Mouse (Mus musculus) limb, embryonic 13.5 days (tissue): ENCODE results near the gene Ppil1. TPM values are rescaled to one million over a fixed set of nuclear protein-coding genes. Genes with fewer than 3 reads are reported as not detected.
"Not testable (repeated sequence)": the region's sequence is repeated elsewhere in the genome, so short reads cannot be mapped to it uniquely, and the experiment has no call there.

Experiments
- ATAC-seq: fragments of 200-750 bp; cut with Nextera tagmentation; 2 replicates; pipeline ENCODE4 v1.8.0; 2017; ENCODE audit warnings: low read depth, moderate number of reproducible peaks, moderate TSS enrichment; ENCODE audit not compliant: low FRiP score
- H3K27ac ChIP-seq: fragments of 300-500 bp; sonication (generic); 2 replicates; pipeline ENCODE4 v1.5.1; 2015; ENCODE audit warnings: inconsistent platforms, mild to moderate bottlenecking, moderate library complexity
- H3K27me3 ChIP-seq: fragments of 300-500 bp; sonication (generic); 2 replicates; pipeline ENCODE4 v1.6.1; 2015; ENCODE audit warnings: mild to moderate bottlenecking, inconsistent platforms
- H3K36me3 ChIP-seq: fragments of 300-500 bp; sonication (generic); 2 replicates; pipeline ENCODE4 v1.6.1; 2015; ENCODE audit warnings: inconsistent platforms, mild to moderate bottlenecking, moderate library complexity
- H3K4me1 ChIP-seq: fragments of 300-500 bp; sonication (generic); 2 replicates; pipeline ENCODE4 v1.6.1; 2015; ENCODE audit warnings: inconsistent platforms
- H3K4me2 ChIP-seq: fragments of 300-500 bp; sonication (generic); replicated peaks from 2 replicates; pipeline ENCODE4 v1.6.1; 2015; ENCODE audit warnings: inconsistent platforms, mild to moderate bottlenecking, moderate library complexity
- H3K4me3 ChIP-seq: fragments of 300-500 bp; sonication (generic); 2 replicates; pipeline ENCODE4 v1.5.1; 2015; ENCODE audit warnings: moderate library complexity, mild to moderate bottlenecking, inconsistent platforms
- H3K9ac ChIP-seq: fragments of 300-500 bp; sonication (generic); 2 replicates; pipeline ENCODE4 v1.6.1; 2015; ENCODE audit warnings: mild to moderate bottlenecking, inconsistent platforms
- H3K9me3 ChIP-seq: fragments of 300-500 bp; sonication (generic); 2 replicates; pipeline ENCODE4 v1.6.1; 2016; ENCODE audit warnings: inconsistent platforms
- WGBS: fragments of 180-500 bp; shearing (Covaris S2); methylation state at CpG from one replicate; pipeline ENCODE4 v1.1.7; 2015; 5-methylcytosine and 5-hydroxymethylcytosine counted together
- polyA plus RNA-seq: library from polyadenylated mRNA; unstranded; fragments of >200 nt; fragmentation: Nextera tagmentation; extraction: Ambion mirVana; gene quantifications from 2 replicates; pipeline ENCODE4 v1.2.1, GENCODE M21; 2015

The Ppil1 gene
- polyA plus RNA-seq, 1 experiment from 2014 or later = 155 TPM

DNA sequence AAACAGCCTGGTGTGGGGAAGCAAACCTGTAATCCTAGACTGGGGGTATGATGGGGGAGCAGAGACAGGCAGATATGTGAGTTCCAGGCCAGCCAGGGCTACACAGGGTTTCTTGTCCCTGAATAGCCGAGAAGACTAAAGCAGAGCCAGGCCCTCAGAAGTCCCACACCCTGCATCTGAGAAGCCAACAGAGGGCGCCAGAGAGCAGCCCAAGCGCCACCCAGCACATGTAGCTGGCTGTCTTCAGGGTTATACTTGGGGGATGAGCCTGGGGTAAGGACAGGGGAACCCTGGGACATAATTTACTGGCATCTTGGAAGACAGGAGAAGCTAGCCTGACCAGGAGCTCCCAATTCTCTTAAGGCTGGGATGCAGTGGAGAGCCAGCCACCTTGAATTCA lies 4.5 kb downstream of the Ppil1 start:
- H3K27me3 ChIP-seq = no peaks in the 10 kb centered on the region
- peak; percentile 57 for ATAC-seq
- H3K4me3 ChIP-seq = no peak overlapping the region
- peaks cover 36% of the 10 kb centered on the region for H3K4me1 ChIP-seq
- H3K9me3 ChIP-seq = no peaks in the 10 kb centered on the region
- peaks cover 63% of the 10 kb centered on the region for H3K36me3 ChIP-seq
- WGBS = 9% methylated on average over 3 of the region's 3 CpGs
- no peak overlapping the region for H3K27ac ChIP-seq
- H3K4me2 ChIP-seq = no peak overlapping the region
- H3K9ac ChIP-seq = no peak overlapping the region

DNA sequence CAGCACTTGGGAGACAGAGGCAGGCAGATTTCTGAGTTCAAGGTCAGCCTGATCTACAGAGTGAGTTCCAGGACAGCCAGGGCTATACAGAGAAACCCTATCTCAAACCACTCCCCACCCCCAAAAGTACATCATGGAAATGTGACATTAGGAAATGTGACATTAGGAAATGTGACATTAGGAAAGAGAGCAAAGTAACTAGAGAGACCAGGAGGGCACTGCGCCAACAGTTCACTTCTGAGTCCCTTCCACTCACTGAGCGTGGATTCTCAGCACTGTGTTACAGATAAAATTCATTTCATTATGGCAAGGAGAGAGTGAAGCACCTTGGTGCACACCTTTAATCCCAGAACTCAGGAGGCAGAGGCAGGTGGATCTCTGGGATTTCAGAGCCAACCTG lies 5.1 kb downstream of the Ppil1 start:
- H3K9me3 ChIP-seq = no peaks in the 10 kb centered on the region
- no peak overlapping the region for H3K4me3 ChIP-seq
- 92% methylated on average over 2 of the region's 2 CpGs for WGBS
- H3K36me3 ChIP-seq = peaks cover 69% of the 10 kb centered on the region
- H3K4me1 ChIP-seq = peaks cover 32% of the 10 kb centered on the region
- no peak for ATAC-seq
- no peak overlapping the region for H3K9ac ChIP-seq
- H3K4me2 ChIP-seq = no peak overlapping the region
- no peaks in the 10 kb centered on the region for H3K27me3 ChIP-seq
- no peak overlapping the region for H3K27ac ChIP-seq

DNA sequence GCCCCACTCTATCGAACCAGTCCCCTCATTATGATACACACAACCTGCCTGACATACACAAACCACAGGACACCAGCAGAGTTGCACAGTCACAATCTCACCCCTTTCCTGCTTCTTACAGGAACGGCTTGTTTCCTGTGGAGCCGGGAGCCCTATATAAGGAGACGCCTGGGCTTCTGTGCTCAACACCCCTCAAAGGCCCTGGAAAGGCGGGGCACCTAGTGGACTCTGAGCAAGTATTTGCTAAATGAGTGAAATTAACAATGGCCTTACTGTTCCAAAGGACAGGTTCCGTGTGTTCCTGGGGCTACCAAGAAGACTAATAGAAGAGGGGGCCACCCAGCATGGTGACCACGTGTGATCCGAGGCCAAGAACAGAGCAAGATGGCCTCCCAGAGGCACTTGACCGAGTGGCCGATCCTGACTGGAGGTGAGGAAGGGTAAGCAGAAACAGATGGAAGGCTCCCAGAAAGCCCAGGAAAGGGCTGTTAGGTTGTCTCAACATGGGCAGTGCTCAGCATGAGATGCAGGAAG lies 5.9 kb downstream of the Ppil1 start:
- no peak overlapping the region for H3K4me2 ChIP-seq
- H3K9ac ChIP-seq = no peak overlapping the region
- no peak overlapping the region for H3K4me3 ChIP-seq
- H3K36me3 ChIP-seq = peaks cover 75% of the 10 kb centered on the region
- no peaks in the 10 kb centered on the region for H3K27me3 ChIP-seq
- ATAC-seq = no peak
- peaks cover 31% of the 10 kb centered on the region for H3K4me1 ChIP-seq
- no peak overlapping the region; the same call in 1 of the 2 replicates for H3K27ac ChIP-seq
- 60% methylated on average over 10 of the region's 10 CpGs for WGBS
- H3K9me3 ChIP-seq = no peaks in the 10 kb centered on the region

DNA sequence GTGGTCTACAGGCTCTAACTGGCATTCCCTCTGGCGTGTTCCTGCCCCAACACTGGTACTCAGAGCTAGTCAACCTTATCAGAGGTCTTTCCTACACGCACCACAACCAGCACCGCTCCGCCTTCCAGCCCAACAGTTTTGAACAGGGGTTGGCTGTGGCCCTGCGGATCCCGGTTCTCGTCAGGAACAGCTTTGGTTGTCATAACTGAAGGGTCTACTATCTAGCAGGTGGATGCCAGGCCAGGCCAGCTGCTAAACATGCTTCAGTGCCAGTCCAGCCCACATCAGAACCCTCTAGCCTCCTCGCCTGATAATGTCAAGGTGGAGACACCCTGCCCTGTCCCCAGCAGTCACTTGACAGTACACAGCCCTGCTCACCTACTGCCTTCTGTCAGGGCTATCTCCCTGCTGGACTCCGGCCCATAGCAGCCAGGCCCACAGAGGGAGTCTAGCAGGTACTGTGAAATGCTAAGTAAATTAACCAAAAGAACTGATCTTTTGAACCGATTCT lies 6.9 kb downstream of the Ppil1 start:
- Histone ChIP-seq H3K4me1 (peaks cover 30% of the 10 kb centered on the region), H3K9ac (0 out of 2 replicates have a peak overlapping the region, but pooled peaks have one; percentile 13), H3K36me3 (peaks cover 85% of the 10 kb centered on the region), H3K27me3 (no peaks in the 10 kb centered on the region), H3K27ac (no peak overlapping the region), H3K4me2 (no peak overlapping the region), H3K9me3 (no peaks in the 10 kb centered on the region), H3K4me3 (no peak overlapping the region)
- 93% methylated on average over 10 of the region's 10 CpGs for whole genome bisulfite sequencing
- no peak for ATAC-seq

DNA sequence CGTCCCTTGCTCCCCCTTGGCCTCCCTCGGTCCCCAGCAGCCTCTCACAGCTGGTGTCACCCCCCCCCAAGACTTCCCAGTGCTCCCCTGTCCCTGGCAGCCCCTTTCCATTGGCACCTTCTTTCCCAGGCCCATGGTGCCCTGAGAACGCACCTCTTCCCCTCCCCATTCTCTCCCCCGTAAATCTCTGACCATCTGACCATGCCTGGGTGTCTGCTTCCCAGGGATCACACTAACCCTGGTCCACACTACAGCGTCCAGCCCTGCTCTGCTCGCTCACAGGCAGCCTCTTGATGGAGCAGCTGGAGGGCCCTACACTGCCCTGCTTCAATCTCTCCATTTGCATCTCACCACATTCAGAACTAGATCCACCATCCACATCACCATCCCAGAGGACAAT lies 7.5 kb downstream of the Ppil1 start:
- Histone ChIP-seq H3K9me3 (no peaks in the 10 kb centered on the region), H3K36me3 (peaks cover 89% of the 10 kb centered on the region), H3K4me2 (no peak overlapping the region), H3K4me3 (no peak overlapping the region), H3K9ac (no peak overlapping the region), H3K27me3 (no peaks in the 10 kb centered on the region), H3K27ac (no peak overlapping the region; the same call in 1 of the 2 replicates), H3K4me1 (peaks cover 30% of the 10 kb centered on the region)
- ATAC-seq = no peak
- whole genome bisulfite sequencing = 71% methylated on average over 6 of the region's 6 CpGs

DNA sequence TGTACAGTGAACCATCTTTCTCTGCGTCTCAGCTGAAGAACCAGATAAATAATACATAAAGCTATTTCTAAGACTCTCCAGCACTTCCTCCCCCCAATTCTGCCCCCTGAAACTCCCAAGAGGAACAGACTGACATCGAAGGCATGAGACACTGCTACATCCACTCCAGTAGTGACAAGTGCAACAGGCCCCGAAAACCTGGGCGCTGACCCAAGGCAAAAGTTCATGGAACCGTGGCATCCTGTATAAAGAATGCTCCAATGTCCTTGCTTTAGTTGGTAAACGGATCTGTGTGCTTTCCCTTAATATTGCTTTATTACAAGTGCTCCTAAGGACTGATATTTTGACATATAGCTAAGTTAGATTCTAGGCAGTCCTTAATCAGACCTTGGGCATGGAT lies 9.2 kb downstream of the Ppil1 start:
- H3K27me3 ChIP-seq, H3K9ac ChIP-seq, H3K4me3 ChIP-seq, ATAC-seq, H3K9me3 ChIP-seq, H3K27ac ChIP-seq, H3K4me2 ChIP-seq: not testable (repeated sequence)
- WGBS = 96% methylated on average over 6 of the region's 6 CpGs
- Histone ChIP-seq H3K36me3 (peaks cover 89% of the 10 kb centered on the region), H3K4me1 (peaks cover 27% of the 10 kb centered on the region)

DNA sequence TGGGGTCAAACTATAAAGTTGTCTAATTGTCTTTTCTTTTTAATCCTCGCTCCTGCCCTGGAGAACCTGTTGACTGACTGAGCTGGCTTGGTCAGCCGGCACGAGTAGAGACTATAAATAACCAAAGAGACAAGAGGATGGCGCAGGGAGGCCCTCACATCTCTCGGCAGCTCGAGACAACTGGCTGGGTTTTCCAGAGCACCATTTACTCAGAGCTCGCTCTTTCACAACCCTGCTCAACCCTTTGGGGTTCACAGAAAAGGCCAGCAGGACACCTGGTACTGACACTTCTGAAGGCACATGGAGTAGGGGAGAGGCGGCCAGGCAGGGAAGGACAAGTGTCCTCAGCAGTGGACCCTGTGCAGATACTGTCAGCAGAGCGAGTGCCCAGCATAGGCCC lies 10.3 kb downstream of the Ppil1 start:
- Histone ChIP-seq H3K36me3 (peaks cover 95% of the 10 kb centered on the region), H3K27ac (no peak overlapping the region), H3K4me3 (no peak overlapping the region), H3K9me3 (no peaks in the 10 kb centered on the region), H3K4me1 (peaks cover 27% of the 10 kb centered on the region), H3K4me2 (no peak overlapping the region), H3K9ac (no peak overlapping the region), H3K27me3 (no peaks in the 10 kb centered on the region)
- whole genome bisulfite sequencing = 66% methylated on average over 9 of the region's 9 CpGs
- no peak for ATAC-seq

DNA sequence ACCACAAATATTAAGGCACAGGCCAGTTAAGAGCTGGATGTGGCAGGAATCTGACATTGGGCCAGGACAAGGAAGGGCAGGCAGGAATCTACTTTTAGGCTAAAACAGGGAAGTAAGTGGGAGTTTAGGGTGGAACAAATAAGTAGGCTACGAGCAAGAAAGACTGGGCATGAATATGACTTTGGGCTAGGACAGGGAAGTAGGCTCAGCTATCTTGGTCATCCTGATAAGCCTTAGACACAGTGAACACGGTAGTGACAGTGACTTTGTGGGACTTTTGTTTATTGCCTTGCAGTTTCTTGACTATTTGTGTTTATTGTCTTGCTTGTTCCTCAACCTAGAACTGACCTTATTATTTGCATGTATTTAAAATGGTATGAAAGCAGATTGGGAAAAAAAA lies 10.8 kb downstream of the Ppil1 start:
- 84% methylated on average over 2 of the region's 2 CpGs for WGBS
- H3K9me3 ChIP-seq = no peaks in the 10 kb centered on the region
- no peaks in the 10 kb centered on the region for H3K27me3 ChIP-seq
- no peak overlapping the region for H3K9ac ChIP-seq
- no peak overlapping the region for H3K4me2 ChIP-seq
- no peak for ATAC-seq
- peaks cover 24% of the 10 kb centered on the region for H3K4me1 ChIP-seq
- no peak overlapping the region for H3K4me3 ChIP-seq
- H3K27ac ChIP-seq = no peak overlapping the region
- peaks cover 94% of the 10 kb centered on the region for H3K36me3 ChIP-seq

DNA sequence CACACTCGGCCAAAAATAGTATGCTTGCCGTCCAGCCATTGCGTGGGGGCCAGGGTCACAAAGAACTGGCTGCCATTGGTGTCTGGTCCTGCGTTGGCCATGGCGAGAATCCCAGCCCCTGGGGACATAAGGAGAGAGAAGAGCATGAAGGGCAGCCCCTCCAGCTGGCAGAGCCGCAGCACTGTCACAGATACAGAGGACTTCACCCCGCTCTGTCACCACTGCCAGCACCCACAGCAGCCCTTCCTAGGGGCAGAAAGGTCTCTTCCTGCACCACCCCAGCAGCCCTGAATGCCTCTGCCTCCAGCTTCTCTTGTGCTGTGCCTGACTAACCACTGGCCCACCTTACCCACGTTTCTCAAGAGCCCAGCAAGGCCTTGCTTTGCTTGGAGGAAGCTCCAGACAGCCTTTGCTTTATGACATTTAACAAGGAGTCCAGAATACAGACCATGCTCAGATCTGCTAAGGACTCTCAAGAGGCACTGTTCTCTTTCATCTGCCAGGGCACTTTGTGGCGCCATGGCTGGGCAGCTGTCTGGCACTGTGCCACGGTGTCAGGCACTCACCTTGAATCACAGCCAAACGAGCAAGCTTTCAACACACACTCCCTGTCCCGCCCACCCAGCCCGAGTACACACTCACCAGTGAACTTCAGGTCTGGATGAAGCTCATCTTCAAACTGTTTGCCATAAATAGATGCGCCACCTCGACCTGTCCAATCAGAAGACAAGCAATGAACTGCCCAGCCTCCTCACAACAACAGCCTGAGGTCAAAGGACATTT lies 12.2 kb downstream of the Ppil1 start:
- Histone ChIP-seq H3K27me3 (no peaks in the 10 kb centered on the region), H3K4me1 (peaks cover 17% of the 10 kb centered on the region), H3K36me3 (peaks cover 79% of the 10 kb centered on the region), H3K4me3 (no peak overlapping the region), H3K9ac (no peak overlapping the region), H3K4me2 (no peak overlapping the region), H3K9me3 (no peaks in the 10 kb centered on the region), H3K27ac (peak overlapping the region; percentile 22; the same call in 1 of the 2 replicates)
- 74% methylated on average over 15 of the region's 15 CpGs for WGBS
- 0 out of 2 replicates have a peak, but pooled peaks have one; percentile 41 for ATAC-seq

DNA sequence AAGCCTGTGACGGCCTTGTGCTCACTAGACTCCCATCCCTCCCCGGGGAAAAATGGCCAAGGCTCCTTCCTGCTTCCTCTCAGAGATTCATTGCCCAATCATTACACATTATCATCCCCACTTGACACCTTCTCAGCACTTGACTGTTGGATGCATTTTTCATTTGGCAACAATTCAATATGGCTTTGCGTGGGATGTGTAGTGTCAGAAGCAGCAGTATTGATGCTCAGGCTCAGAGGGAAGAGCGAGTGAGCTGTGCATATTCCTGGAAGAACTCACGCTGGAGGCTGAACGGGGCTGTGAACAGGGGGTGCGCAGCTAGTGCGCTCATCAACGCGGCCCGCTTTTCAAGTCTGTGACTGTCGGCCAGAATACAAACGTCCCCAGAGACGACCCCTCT lies 13.0 kb downstream of the Ppil1 start:
- H3K36me3 ChIP-seq = peaks cover 72% of the 10 kb centered on the region
- WGBS = 90% methylated on average over 14 of the region's 14 CpGs

DNA sequence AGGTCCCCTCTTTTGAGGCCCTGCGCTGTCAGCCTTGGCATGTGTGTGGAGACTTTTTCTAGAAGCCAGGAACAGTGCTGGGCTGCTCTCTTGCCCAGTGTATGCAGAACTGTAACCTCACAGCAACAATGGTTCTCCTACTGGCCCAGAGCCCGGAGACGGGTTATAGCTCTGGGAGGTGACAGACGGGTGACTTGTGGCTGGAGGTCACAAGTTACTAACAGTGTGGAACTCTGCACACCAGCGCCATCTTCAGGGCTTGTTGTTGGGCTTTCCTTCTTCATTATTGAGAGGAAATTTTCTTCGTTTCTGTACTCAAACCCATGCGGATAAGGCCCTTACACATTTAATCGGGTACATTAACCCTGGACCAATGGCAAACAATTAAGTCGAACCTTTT lies 14.5 kb downstream of the Ppil1 start:
- WGBS = 61% methylated on average over 9 of the region's 9 CpGs
- no peak overlapping the region for H3K4me3 ChIP-seq

More for the DNA sequence above, 13.0 kb downstream of the Ppil1 start:
- not testable (repeated sequence) for H3K4me2 ChIP-seq, H3K4me3 ChIP-seq, H3K9ac ChIP-seq, ATAC-seq, H3K9me3 ChIP-seq, H3K27me3 ChIP-seq, H3K27ac ChIP-seq
- peaks cover 22% of the 10 kb centered on the region for H3K4me1 ChIP-seq

DNA sequence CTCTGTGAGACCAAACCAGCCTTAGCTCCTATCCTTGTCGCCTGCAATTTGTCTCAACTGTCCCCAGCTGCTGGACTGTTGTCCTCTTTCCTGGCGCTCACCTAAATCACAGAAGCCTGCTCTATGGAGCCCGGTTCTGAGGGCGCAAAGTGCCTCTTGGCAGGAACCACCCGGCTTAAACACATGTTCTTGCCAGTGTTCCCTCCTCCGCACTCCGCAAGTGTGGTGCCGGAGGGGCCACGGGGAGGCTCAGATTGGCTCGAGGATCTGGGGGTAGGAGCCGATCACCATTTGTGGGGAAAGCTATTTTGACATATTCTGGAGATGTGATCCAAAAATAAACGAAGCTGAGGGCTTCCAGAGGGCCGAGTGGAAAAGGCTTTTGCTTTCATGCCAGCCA lies 16.1 kb downstream of the Ppil1 start:
- H3K9ac ChIP-seq = no peak overlapping the region
- no peaks in the 10 kb centered on the region for H3K27me3 ChIP-seq
- H3K36me3 ChIP-seq = peaks cover 45% of the 10 kb centered on the region
- no peak for ATAC-seq
- H3K9me3 ChIP-seq = no peaks in the 10 kb centered on the region
- H3K4me2 ChIP-seq = no peak overlapping the region
- WGBS = 76% methylated on average over 13 of the region's 13 CpGs
- peaks cover 38% of the 10 kb centered on the region for H3K4me1 ChIP-seq
- H3K27ac ChIP-seq = no peak overlapping the region; the same call in 1 of the 2 replicates
- H3K4me3 ChIP-seq = no peak overlapping the region

More for the DNA sequence above, 14.5 kb downstream of the Ppil1 start:
- no peak overlapping the region for H3K27ac ChIP-seq
- no peaks in the 10 kb centered on the region for H3K27me3 ChIP-seq
- ATAC-seq = no peak
- H3K36me3 ChIP-seq = peaks cover 59% of the 10 kb centered on the region
- H3K9me3 ChIP-seq = no peaks in the 10 kb centered on the region
- no peak overlapping the region for H3K4me2 ChIP-seq
- H3K4me1 ChIP-seq = peaks cover 37% of the 10 kb centered on the region
- no peak overlapping the region for H3K9ac ChIP-seq
